Mouse (Mus musculus): Measurements from ENCODE around the gene Timm22. TPM values are rescaled to one million over a fixed set of nuclear protein-coding genes. Genes with fewer than 3 reads are reported as not detected.

Gene Timm22
- polyA plus RNA-seq, 2 experiments, result 11.1 to 47.4 TPM

- Histone ChIP-seq H3K27me3 (ENCODE audit: control insufficient read depth, insufficient read depth, low read length) (no peaks in the 10 kb centered on the region), H3K9me3 (ENCODE audit: control insufficient read depth, low read length) (no peaks in the 10 kb centered on the region), H3K36me3 (replicated peaks; ENCODE audit: control insufficient read depth, insufficient read depth, low read depth) (no peaks in the 10 kb centered on the region), H3K9ac (replicated peaks) (no peak overlapping the region), H3K4me2 (ENCODE audit: low read depth) (no peak overlapping the region), H3K4me3 (ENCODE audit: insufficient read depth in 1 of 2, low read depth in 2 of 2, low read length in 2 of 2) (no peak overlapping the region), H3K27ac (no peak overlapping the region), H3K4me1 (replicated peaks; ENCODE audit: control insufficient read depth in 2 of 2, insufficient read depth in 2 of 2, low read length in 1 of 2) (no peaks in the 10 kb centered on the region)
- DNase-seq (ENCODE audit: low read depth in 3 of 3, low spot score in 3 of 3) (no peak), ATAC-seq (ENCODE audit: insufficient read depth) (no peak)
- 72% methylated on average over 1 of the region's 1 CpGs for WGBS (ENCODE audit: insufficient replicate concordance)
- TF ChIP-seq CTCF (IDR thresholded peaks at IDR 0.05; ENCODE audit: low read depth), result peak; percentile 43
- no peak for TF ChIP-seq EP300 (IDR thresholded peaks at IDR 0.05; ENCODE audit: low read depth)
Measured at GRCm38 (mm10) chr11:76387097-76387496, 19.7 kb upstream of the Timm22 start.

- Histone ChIP-seq H3K27ac (no peak overlapping the region), H3K4me2 (ENCODE audit: low read depth) (no peak overlapping the region), H3K9ac (replicated peaks) (no peak overlapping the region), H3K27me3 (ENCODE audit: control insufficient read depth, insufficient read depth, low read length) (no peaks in the 10 kb centered on the region), H3K4me3 (ENCODE audit: insufficient read depth in 1 of 2, low read depth in 2 of 2, low read length in 2 of 2) (no peak overlapping the region), H3K4me1 (replicated peaks; ENCODE audit: control insufficient read depth in 2 of 2, insufficient read depth in 2 of 2, low read length in 1 of 2) (no peaks in the 10 kb centered on the region), H3K36me3 (replicated peaks; ENCODE audit: control insufficient read depth, insufficient read depth, low read depth) (no peaks in the 10 kb centered on the region), H3K9me3 (ENCODE audit: control insufficient read depth, low read length) (no peaks in the 10 kb centered on the region)
- DNase-seq (ENCODE audit: low read depth in 3 of 3, low spot score in 3 of 3), result no peak
- no peak for ATAC-seq (ENCODE audit: insufficient read depth)
- WGBS (ENCODE audit: insufficient replicate concordance), result 50% methylated on average over 7 of the region's 7 CpGs
- TF ChIP-seq CTCF (IDR thresholded peaks at IDR 0.05; ENCODE audit: low read depth) (no peak), EP300 (IDR thresholded peaks at IDR 0.05; ENCODE audit: low read depth) (no peak)
Measured at GRCm38 (mm10) chr11:76388711-76389110, 18.0 kb upstream of the Timm22 start.

- DNase-seq (ENCODE audit: low read depth in 3 of 3, low spot score in 3 of 3) (no peak), ATAC-seq (ENCODE audit: insufficient read depth) (no peak)
- 81% methylated on average over 7 of the region's 7 CpGs for WGBS (ENCODE audit: insufficient replicate concordance)
- Histone ChIP-seq H3K27ac (no peak overlapping the region), H3K27me3 (ENCODE audit: control insufficient read depth, insufficient read depth, low read length) (no peaks in the 10 kb centered on the region), H3K36me3 (replicated peaks; ENCODE audit: control insufficient read depth, insufficient read depth, low read depth) (no peaks in the 10 kb centered on the region), H3K9ac (replicated peaks) (no peak overlapping the region), H3K4me1 (replicated peaks; ENCODE audit: control insufficient read depth in 2 of 2, insufficient read depth in 2 of 2, low read length in 1 of 2) (no peaks in the 10 kb centered on the region), H3K4me2 (ENCODE audit: low read depth) (no peak overlapping the region), H3K9me3 (ENCODE audit: control insufficient read depth, low read length) (no peaks in the 10 kb centered on the region), H3K4me3 (ENCODE audit: insufficient read depth in 1 of 2, low read depth in 2 of 2, low read length in 2 of 2) (no peak overlapping the region)
- TF ChIP-seq EP300 (IDR thresholded peaks at IDR 0.05; ENCODE audit: low read depth) (no peak), CTCF (IDR thresholded peaks at IDR 0.05; ENCODE audit: low read depth) (no peak)
Measured at GRCm38 (mm10) chr11:76392532-76392931, 14.2 kb upstream of the Timm22 start.

GRCm38 (mm10) chr11:76392996-76393395, 13.8 kb upstream of the Timm22 start:
- ATAC-seq (ENCODE audit: insufficient read depth) (no peak), DNase-seq (ENCODE audit: low read depth in 3 of 3, low spot score in 3 of 3) (no peak)
- Histone ChIP-seq H3K4me3 (ENCODE audit: insufficient read depth in 1 of 2, low read depth in 2 of 2, low read length in 2 of 2) (no peak overlapping the region), H3K27me3 (ENCODE audit: control insufficient read depth, insufficient read depth, low read length) (peaks cover 2% of the 10 kb centered on the region), H3K36me3 (replicated peaks; ENCODE audit: control insufficient read depth, insufficient read depth, low read depth) (no peaks in the 10 kb centered on the region), H3K27ac (no peak overlapping the region), H3K9ac (replicated peaks) (no peak overlapping the region), H3K9me3 (ENCODE audit: control insufficient read depth, low read length) (no peaks in the 10 kb centered on the region), H3K4me2 (ENCODE audit: low read depth) (no peak overlapping the region), H3K4me1 (replicated peaks; ENCODE audit: control insufficient read depth in 2 of 2, insufficient read depth in 2 of 2, low read length in 1 of 2) (no peaks in the 10 kb centered on the region; a peak in 1 of 4 replicates)
- 80% methylated on average over 11 of the region's 11 CpGs for WGBS (ENCODE audit: insufficient replicate concordance)
- TF ChIP-seq CTCF (IDR thresholded peaks at IDR 0.05; ENCODE audit: low read depth) (no peak), EP300 (IDR thresholded peaks at IDR 0.05; ENCODE audit: low read depth) (no peak)

- Histone ChIP-seq H3K4me2 (ENCODE audit: low read depth) (peak overlapping the region; percentile 85), H3K36me3 (replicated peaks; ENCODE audit: control insufficient read depth, insufficient read depth, low read depth) (no peaks in the 10 kb centered on the region), H3K27ac (no peak overlapping the region), H3K4me3 (ENCODE audit: insufficient read depth in 1 of 2, low read depth in 2 of 2, low read length in 2 of 2) (peak overlapping the region; percentile 58 to 64), H3K9ac (replicated peaks) (peak overlapping the region; percentile 49), H3K9me3 (ENCODE audit: control insufficient read depth, low read length) (no peaks in the 10 kb centered on the region), H3K4me1 (replicated peaks; ENCODE audit: control insufficient read depth in 2 of 2, insufficient read depth in 2 of 2, low read length in 1 of 2) (peaks cover 2 to 3% of the 10 kb centered on the region in 2 experiments; a peak in 3 of 4 replicates), H3K27me3 (ENCODE audit: control insufficient read depth, insufficient read depth, low read length) (peaks cover 10% of the 10 kb centered on the region)
- DNase-seq (ENCODE audit: low read depth in 3 of 3, low spot score in 3 of 3) (no peak), ATAC-seq (ENCODE audit: insufficient read depth) (no peak)
- WGBS (ENCODE audit: insufficient replicate concordance), result 1% methylated on average over 26 of the region's 26 CpGs
- TF ChIP-seq CTCF (IDR thresholded peaks at IDR 0.05; ENCODE audit: low read depth) (no peak), EP300 (IDR thresholded peaks at IDR 0.05; ENCODE audit: low read depth) (no peak)
Measured at GRCm38 (mm10) chr11:76397650-76398311, 9.0 kb upstream of the Timm22 start.

Data from liver, embryonic 14.5 days (tissue).